Mouse (Mus musculus) forebrain, postnatal 0 days (tissue): ENCODE data around the gene Slc12a4. TPM values are rescaled to one million over a fixed set of nuclear protein-coding genes. Genes with fewer than 3 reads are reported as not detected.

Experiments
- ATAC-seq: fragments of 200-750 bp; cut with Nextera tagmentation; 2 replicates; pipeline ENCODE4 v1.8.0; 2017; ENCODE audit warnings: mild to moderate bottlenecking, moderate library complexity
- DNase-seq: peaks from one replicate; pipeline ENCODE4 v3.0.0-alpha.2; 2015
- H3K27ac ChIP-seq: fragments of 300-500 bp; sonication (generic); 2 replicates; pipeline ENCODE4 v1.5.1; 2014; ENCODE audit warnings: low read depth, mild to moderate bottlenecking, antibody characterized with exemption, low read length, moderate library complexity, mixed read lengths
- H3K27me3 ChIP-seq: fragments of 300-500 bp; sonication (generic); 2 replicates; pipeline ENCODE4 v1.6.1; 2014; ENCODE audit warnings: mild to moderate bottlenecking, low read length, mixed read lengths; ENCODE audit not compliant: insufficient read depth
- H3K36me3 ChIP-seq: fragments of 300-500 bp; sonication (generic); 2 replicates; pipeline ENCODE4 v1.6.1; 2014; ENCODE audit warnings: mild to moderate bottlenecking, moderate library complexity; ENCODE audit not compliant: insufficient read depth
- H3K4me1 ChIP-seq: fragments of 300-500 bp; sonication (generic); 2 replicates; pipeline ENCODE4 v1.6.1; 2014; ENCODE audit warnings: antibody characterized with exemption; ENCODE audit not compliant: insufficient read depth
- H3K4me2 ChIP-seq: fragments of 300-500 bp; sonication (generic); 2 replicates; pipeline ENCODE4 v1.6.1; 2014; ENCODE audit warnings: low read depth, mild to moderate bottlenecking, moderate library complexity
- H3K4me3 ChIP-seq: fragments of 300-500 bp; sonication (generic); 2 replicates; pipeline ENCODE4 v1.5.1; 2014; ENCODE audit warnings: low read depth, low read length, mixed read lengths
- H3K9ac ChIP-seq: fragments of 300-500 bp; sonication (generic); 2 replicates; pipeline ENCODE4 v1.6.1; 2014; ENCODE audit warnings: mild to moderate bottlenecking
- H3K9me3 ChIP-seq: fragments of 300-500 bp; sonication (generic); 2 replicates; pipeline ENCODE4 v1.6.1; 2016; ENCODE audit warnings: low read length
- CTCF ChIP-seq: sonication (generic); IDR thresholded peaks from 2 replicates; pipeline ENCODE4 v1.5.1; 2016; ENCODE audit warnings: antibody characterized with exemption, control low read depth, low read depth
- WGBS: fragments of 180-500 bp; shearing (Covaris S2); extraction: QIAGEN DNeasy Blood & Tissue Kit; methylation state at CpG from one replicate; pipeline ENCODE4 v1.1.7; 2014; 5-methylcytosine and 5-hydroxymethylcytosine counted together
- microRNA-seq, 2 experiments: library from miRNA; unstranded; fragments of <30 nt; microRNA quantifications; one replicate each; pipeline ENCODE4; 2016
- polyA plus RNA-seq: library from polyadenylated mRNA; unstranded; fragments of >200 nt; fragmentation: Nextera tagmentation; extraction: Ambion mirVana; gene quantifications from 2 replicates; pipeline ENCODE4 v1.2.1, GENCODE M21; 2015
- total RNA-seq: library from RNA; depleted of rRNA; stranded (reverse); fragments of >200 nt; gene quantifications from 2 replicates; pipeline ENCODE4 v1.2.3, GENCODE M21; 2014; rRNA removed

Gene Slc12a4
- total and polyA plus RNA-seq, 2 experiments from 2014 or later, result 12.1 to 12.4 TPM

DNA sequence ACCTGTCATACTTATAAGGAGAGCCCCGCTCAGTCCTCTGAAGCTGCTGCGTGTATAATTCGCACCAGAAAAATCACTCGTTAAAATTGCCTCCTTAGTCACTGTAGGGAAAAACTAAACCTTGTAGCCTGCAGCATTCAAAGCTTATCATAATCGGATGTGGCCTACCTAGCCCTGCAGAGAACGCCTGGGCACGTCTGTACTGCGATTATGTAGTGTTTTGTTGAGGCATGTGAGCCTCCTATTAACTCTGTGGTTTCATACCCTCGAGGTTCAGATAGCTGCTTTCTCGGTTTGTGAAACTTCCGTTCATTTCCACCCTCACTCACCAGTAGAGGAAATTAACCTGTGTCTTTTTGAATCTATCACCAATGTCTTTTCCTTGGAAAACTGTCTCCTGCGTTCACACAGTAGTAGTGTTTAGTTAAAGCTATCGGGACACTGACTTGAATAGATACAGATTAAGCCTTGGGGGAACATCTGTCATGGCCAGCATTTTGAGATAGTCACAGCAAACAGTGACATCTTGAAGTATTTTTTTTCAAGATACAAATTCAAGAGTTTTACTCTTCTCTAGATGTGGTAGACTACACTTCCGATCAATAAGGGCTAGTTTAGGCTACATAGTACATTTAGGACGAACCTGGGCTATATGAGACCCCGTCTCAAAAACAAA lies 64.8 kb downstream of the Slc12a4 start:
- Histone ChIP-seq H3K27me3 (no peaks in the 10 kb centered on the region), H3K4me2 (peak overlapping the region; percentile 85), H3K9me3 (no peaks in the 10 kb centered on the region), H3K9ac (peak overlapping the region; percentile 98), H3K27ac (peak overlapping the region; percentile 84), H3K36me3 (no peaks in the 10 kb centered on the region), H3K4me1 (no peaks in the 10 kb centered on the region), H3K4me3 (peak overlapping the region; percentile 94)
- no peak for TF ChIP-seq CTCF
- ATAC-seq (no peak), DNase-seq (no peak)
- WGBS, result 38% methylated on average over 16 of the region's 16 CpGs

GRCm38 (mm10) chr8:105900180-105900940 lies 65.5 kb downstream of the Slc12a4 start, which contains the start of gene Pskh1:
Gene Pskh1, plus strand, starts transcription at chr8:105900441.
- no peaks in the 10 kb centered on the region for H3K36me3 ChIP-seq
- H3K9me3 ChIP-seq, result no peaks in the 10 kb centered on the region
- WGBS, result under 1% methylated on average over 67 of the region's 68 CpGs

DNA sequence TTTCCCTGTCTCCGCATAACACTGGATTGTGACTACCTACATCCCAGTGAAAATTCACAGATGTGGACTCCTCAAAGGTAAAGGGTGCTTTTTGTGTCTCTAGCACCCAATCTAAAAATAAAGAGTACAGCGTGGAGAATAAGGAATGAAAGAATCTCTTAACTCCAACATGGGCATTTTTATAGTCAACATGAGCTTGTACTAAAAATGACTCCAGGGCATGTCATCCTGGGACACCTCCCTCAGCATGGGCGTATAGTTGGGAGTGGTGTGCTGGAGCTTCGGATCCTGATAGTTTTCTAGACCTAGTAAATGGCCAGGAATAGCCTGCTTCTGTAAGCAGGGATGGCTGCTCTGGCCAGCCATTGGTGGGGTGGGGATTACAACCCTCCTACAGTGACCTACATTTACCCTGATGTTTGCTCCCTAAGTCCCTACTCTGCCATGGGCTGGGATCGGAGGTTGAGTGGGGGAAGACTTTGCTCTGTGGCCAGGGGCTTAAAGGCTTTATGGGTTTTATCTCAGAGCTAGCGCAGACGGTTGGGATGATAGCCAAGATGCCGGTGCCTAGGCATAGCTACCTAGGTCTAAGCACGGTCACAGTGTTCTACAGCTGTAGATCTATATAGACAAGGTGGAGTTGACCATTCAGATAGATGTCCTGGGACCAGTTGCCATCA lies 68.0 kb downstream of the Slc12a4 start:
- no peak for ATAC-seq
- TF ChIP-seq CTCF, result no peak
- 81% methylated on average over 9 of the region's 9 CpGs for WGBS

More at GRCm38 (mm10) chr8:105900180-105900940, 65.5 kb downstream of the Slc12a4 start, which contains the start of gene Pskh1:
- Histone ChIP-seq H3K4me3 (peak within 1 kb of the TSS; percentile 94), H3K4me2 (peak within 1 kb of the TSS; percentile 85), H3K27ac (peak within 1 kb of the TSS; percentile 84), H3K4me1 (no peaks in the 10 kb centered on the region), H3K27me3 (no peaks in the 10 kb centered on the region), H3K9ac (peak within 1 kb of the TSS; percentile 98)
- no peak for TF ChIP-seq CTCF
- DNase-seq (peak; percentile 96), ATAC-seq (peak; percentile 97)

More for the DNA sequence above, 68.0 kb downstream of the Slc12a4 start:
- H3K4me1 ChIP-seq, result no peaks in the 10 kb centered on the region
- DNase-seq, result no peak
- peaks cover 9% of the 10 kb centered on the region for H3K36me3 ChIP-seq
- no peak overlapping the region for H3K4me3 ChIP-seq
- no peak overlapping the region for H3K4me2 ChIP-seq
- no peak overlapping the region for H3K9ac ChIP-seq
- no peaks in the 10 kb centered on the region for H3K27me3 ChIP-seq
- no peaks in the 10 kb centered on the region for H3K9me3 ChIP-seq
- no peak overlapping the region for H3K27ac ChIP-seq

Small RNAs within 50 kb of the gene (microRNA-seq; reads per million reads assigned to microRNA genes)
- gene Mir7074, result 0 reads per million in 2 experiments

Other genes with a start within 250 kb of the Slc12a4 start
- 42.6 and 51.2 TPM in 2 replicates for gene Gfod2, start 207.4 kb downstream of the Slc12a4 start, total RNA-seq
- gene Gfod2, start 207.4 kb downstream of the Slc12a4 start, polyA plus RNA-seq, result 58.4 and 71.2 TPM in 2 replicates
- 9.8 and 13.6 TPM in 2 replicates for gene Ranbp10, start 138.7 kb downstream of the Slc12a4 start, total RNA-seq
- gene Ranbp10, start 138.7 kb downstream of the Slc12a4 start, polyA plus RNA-seq, result 3.5 and 4.5 TPM in 2 replicates
- gene Tsnaxip1, start 138.4 kb downstream of the Slc12a4 start, total RNA-seq, result 0.67 and 1.2 TPM in 2 replicates
- 0.92 and 1.1 TPM in 2 replicates for gene Tsnaxip1, start 138.4 kb downstream of the Slc12a4 start, polyA plus RNA-seq
- 42.4 and 44.7 TPM in 2 replicates for gene Cenpt, start 112.8 kb downstream of the Slc12a4 start, total RNA-seq
- 39.0 and 42.8 TPM in 2 replicates for gene Cenpt, start 112.8 kb downstream of the Slc12a4 start, polyA plus RNA-seq
- gene Thap11, start 111.0 kb downstream of the Slc12a4 start, total RNA-seq, result 60.4 and 81.9 TPM in 2 replicates
- gene Thap11, start 111.0 kb downstream of the Slc12a4 start, polyA plus RNA-seq, result 48.6 and 57.2 TPM in 2 replicates
- gene Nutf2, start 105.5 kb downstream of the Slc12a4 start, total RNA-seq, result 70.4 and 89.5 TPM in 2 replicates
- 142 and 146 TPM in 2 replicates for gene Nutf2, start 105.5 kb downstream of the Slc12a4 start, polyA plus RNA-seq
- gene Edc4, start 85.2 kb downstream of the Slc12a4 start, total RNA-seq, result 85.3 and 96.7 TPM in 2 replicates
- 36.1 and 41.7 TPM in 2 replicates for gene Edc4, start 85.2 kb downstream of the Slc12a4 start, polyA plus RNA-seq
- gene Nrn1l, start 72.5 kb downstream of the Slc12a4 start, total RNA-seq, result 0.92 TPM in 1 of 2 replicates, not detected in the other
- gene Nrn1l, start 72.5 kb downstream of the Slc12a4 start, polyA plus RNA-seq, result 0.36 and 1.2 TPM in 2 replicates
- gene Pskh1, start 65.7 kb downstream of the Slc12a4 start, total RNA-seq, result 16.6 and 24.5 TPM in 2 replicates
- 8.0 and 10.4 TPM in 2 replicates for gene Pskh1, start 65.7 kb downstream of the Slc12a4 start, polyA plus RNA-seq
- 1.0 and 3.3 TPM in 2 replicates for gene Ctrl, start 32.2 kb downstream of the Slc12a4 start, total RNA-seq
- 1.1 and 1.9 TPM in 2 replicates for gene Ctrl, start 32.2 kb downstream of the Slc12a4 start, polyA plus RNA-seq
- gene Psmb10, start 27.7 kb downstream of the Slc12a4 start, total RNA-seq, result 46.5 and 63.7 TPM in 2 replicates
- gene Psmb10, start 27.7 kb downstream of the Slc12a4 start, polyA plus RNA-seq, result 86.2 and 95.8 TPM in 2 replicates
- 6.0 and 7.9 TPM in 2 replicates for gene Lcat, start 22.7 kb downstream of the Slc12a4 start, total RNA-seq
- gene Lcat, start 22.7 kb downstream of the Slc12a4 start, polyA plus RNA-seq, result 3.8 and 5.9 TPM in 2 replicates
- gene Dpep3, start 13.3 kb upstream of the Slc12a4 start, total RNA-seq, result not detected in 2 replicates
- gene Dpep3, start 13.3 kb upstream of the Slc12a4 start, polyA plus RNA-seq, result not detected in 2 replicates
- 14.3 and 17.8 TPM in 2 replicates for gene Dus2, start 25.2 kb upstream of the Slc12a4 start, total RNA-seq
- 15.2 and 21.7 TPM in 2 replicates for gene Dus2, start 25.2 kb upstream of the Slc12a4 start, polyA plus RNA-seq
- gene Dpep2nb, start 39.9 kb upstream of the Slc12a4 start, total RNA-seq, result not detected in 2 replicates
- not detected in 2 replicates for gene Dpep2nb, start 39.9 kb upstream of the Slc12a4 start, polyA plus RNA-seq
- gene Ddx28, start 45.8 kb upstream of the Slc12a4 start, total RNA-seq, result 31.5 and 33.8 TPM in 2 replicates
- gene Ddx28, start 45.8 kb upstream of the Slc12a4 start, polyA plus RNA-seq, result 23.7 and 25.3 TPM in 2 replicates
- gene Nfatc3, start 92.7 kb upstream of the Slc12a4 start, total RNA-seq, result 11.4 and 16.0 TPM in 2 replicates
- gene Nfatc3, start 92.7 kb upstream of the Slc12a4 start, polyA plus RNA-seq, result 0.93 and 1.9 TPM in 2 replicates
- 0.14 TPM in 1 of 2 replicates, not detected in the other for gene Esrp2, start 170.9 kb upstream of the Slc12a4 start, total RNA-seq
- gene Esrp2, start 170.9 kb upstream of the Slc12a4 start, polyA plus RNA-seq, result not detected in 2 replicates
- gene Pla2g15, start 184.3 kb upstream of the Slc12a4 start, total RNA-seq, result 16.0 and 17.8 TPM in 2 replicates
- gene Pla2g15, start 184.3 kb upstream of the Slc12a4 start, polyA plus RNA-seq, result 11.7 and 15.6 TPM in 2 replicates
- 29.9 and 43.6 TPM in 2 replicates for gene Slc7a6, start 202.8 kb upstream of the Slc12a4 start, total RNA-seq
- gene Slc7a6, start 202.8 kb upstream of the Slc12a4 start, polyA plus RNA-seq, result 48.9 and 50.8 TPM in 2 replicates
- 59.3 and 73.1 TPM in 2 replicates for gene Slc7a6os, start 244.8 kb upstream of the Slc12a4 start, total RNA-seq
- gene Slc7a6os, start 244.8 kb upstream of the Slc12a4 start, polyA plus RNA-seq, result 32.4 and 36.3 TPM in 2 replicates
- gene Prmt7, start 244.8 kb upstream of the Slc12a4 start, total RNA-seq, result 65.5 and 72.5 TPM in 2 replicates
- 47.0 and 49.6 TPM in 2 replicates for gene Prmt7, start 244.8 kb upstream of the Slc12a4 start, polyA plus RNA-seq